Mouse (Mus musculus) lung, postnatal 14 days (tissue): ENCODE data around the gene Nup43.

Experiments used
- DNase-seq: peaks from one replicate; pipeline ENCODE4 v3.0.0; 2021

Nup43 gene

DNA sequence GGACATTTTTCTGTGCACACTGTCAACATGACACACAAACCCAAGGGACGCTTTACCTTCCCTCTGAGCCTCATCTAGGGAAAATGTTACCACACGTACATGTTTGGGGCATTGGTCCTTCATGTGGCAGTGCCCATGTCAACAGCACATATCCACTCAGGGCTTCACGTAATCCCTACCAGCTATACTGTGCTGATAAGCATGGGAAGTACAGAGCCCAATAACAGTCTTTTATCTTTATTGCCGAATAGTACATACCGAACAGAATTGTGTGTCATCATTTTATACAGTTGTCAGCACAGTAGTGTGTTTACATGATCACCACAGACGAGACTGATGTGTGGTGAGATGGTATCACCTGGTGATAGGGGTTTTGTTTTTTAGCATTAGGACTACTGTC, 19.6 kb downstream of the Nup43 start:
- no peak for DNase-seq

DNA sequence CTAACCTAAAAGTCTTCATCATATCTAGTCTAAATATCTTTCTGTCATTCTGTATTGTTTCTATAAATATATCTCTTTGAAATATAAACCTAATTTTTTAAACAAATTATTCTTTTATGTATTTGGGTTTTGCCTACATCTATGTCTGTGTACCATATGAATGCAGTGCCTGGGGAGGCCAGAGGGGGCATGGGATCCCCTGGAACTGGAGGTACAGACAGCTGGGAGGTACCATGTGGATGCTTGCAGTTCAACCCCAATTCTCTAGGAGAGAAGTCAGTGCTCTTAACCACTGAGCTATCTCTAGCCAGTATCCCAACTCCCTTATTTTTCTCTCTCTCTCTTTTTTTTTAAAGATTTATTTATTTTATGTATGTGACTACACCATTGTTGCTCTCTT, 28.0 kb downstream of the Nup43 start:
- no peak for DNase-seq

DNA sequence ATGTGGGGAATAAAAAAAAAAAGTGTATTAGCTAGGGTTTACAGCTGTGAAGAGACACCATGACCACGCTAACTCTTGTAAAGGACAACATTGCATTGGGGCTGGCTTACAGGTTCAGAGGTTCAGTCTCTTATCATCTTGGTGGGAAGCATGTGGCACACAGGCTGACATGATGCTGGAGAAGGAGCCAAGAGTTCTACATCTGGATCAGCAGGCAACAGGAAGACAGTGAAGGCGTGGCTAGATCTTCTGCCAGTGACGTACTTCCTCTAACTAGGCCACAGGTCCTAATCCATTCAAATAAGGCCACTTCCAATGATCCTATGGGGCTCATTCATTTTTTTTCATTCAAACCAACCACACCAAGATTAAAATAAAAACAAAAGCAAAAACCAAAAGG, 32.8 kb downstream of the Nup43 start:
- no peak for DNase-seq

DNA sequence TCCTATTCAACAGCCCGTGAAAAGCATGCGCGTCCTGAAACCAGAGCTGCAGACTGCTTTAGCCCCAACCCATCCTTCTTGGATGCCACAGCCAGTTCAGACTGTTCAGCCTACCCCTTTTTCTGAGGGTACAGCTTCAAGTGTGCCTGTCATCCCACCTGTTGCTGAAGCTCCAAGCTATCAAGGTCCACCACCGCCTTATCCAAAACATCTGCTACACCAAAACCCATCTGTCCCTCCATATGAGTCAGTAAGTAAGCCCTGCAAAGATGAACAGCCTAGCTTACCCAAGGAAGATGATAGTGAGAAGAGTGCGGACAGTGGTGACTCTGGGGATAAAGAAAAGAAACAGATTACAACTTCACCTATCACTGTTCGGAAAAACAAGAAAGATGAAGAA, 35.3 kb downstream of the Nup43 start:
- no peak for DNase-seq

DNA sequence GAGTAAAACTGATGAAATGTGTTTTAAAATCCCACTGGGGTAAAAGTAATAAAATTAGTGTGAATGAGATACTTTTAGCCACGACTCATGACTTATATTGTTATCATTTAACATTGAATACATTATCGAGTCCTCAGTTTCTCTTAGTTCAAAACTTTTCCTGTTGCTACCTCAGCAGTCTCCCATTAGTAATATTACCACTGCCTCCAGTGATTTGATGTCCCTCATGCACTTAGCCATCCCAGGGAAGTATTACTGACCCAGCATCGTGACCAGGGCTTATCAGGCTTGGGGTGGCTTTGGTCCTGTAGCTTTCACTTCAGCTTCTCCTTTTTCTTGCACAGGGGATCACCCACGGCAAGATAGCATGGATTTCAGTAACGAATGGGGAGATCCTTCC, 42.8 kb downstream of the Nup43 start:
- no peak for DNase-seq

DNA sequence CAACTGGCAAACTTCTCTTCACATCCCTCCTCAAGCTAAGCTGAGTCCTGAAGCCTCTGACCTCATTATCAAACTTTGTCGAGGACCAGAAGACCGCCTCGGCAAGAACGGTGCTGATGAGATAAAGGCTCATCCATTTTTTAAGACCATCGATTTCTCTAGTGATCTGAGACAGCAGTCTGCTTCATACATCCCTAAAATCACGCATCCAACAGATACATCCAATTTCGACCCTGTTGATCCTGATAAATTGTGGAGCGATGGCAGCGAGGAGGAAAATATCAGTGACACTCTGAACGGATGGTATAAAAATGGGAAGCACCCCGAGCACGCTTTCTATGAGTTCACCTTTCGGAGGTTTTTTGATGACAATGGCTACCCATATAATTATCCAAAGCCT, 45.2 kb downstream of the Nup43 start:
- DNase-seq = no peak

DNA sequence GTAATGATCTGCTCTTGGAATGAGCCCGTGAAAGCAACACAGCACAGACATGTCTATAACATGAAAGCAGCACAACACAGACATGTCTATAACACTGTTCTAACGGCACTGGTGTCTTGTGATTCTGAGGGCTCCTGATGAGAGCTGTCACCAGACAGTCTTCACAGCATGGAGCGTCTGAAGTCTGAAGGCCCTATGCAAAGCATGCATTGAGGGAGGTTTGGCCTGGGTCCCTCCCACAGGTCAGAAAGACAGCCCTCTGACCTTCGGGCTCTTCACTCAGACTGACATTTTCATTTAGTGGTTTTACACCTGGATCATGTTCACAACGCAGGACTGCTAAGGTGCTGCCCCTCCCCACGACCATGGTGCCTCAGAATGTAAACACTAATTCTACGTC, 47.8 kb downstream of the Nup43 start:
- no peak for DNase-seq

DNA sequence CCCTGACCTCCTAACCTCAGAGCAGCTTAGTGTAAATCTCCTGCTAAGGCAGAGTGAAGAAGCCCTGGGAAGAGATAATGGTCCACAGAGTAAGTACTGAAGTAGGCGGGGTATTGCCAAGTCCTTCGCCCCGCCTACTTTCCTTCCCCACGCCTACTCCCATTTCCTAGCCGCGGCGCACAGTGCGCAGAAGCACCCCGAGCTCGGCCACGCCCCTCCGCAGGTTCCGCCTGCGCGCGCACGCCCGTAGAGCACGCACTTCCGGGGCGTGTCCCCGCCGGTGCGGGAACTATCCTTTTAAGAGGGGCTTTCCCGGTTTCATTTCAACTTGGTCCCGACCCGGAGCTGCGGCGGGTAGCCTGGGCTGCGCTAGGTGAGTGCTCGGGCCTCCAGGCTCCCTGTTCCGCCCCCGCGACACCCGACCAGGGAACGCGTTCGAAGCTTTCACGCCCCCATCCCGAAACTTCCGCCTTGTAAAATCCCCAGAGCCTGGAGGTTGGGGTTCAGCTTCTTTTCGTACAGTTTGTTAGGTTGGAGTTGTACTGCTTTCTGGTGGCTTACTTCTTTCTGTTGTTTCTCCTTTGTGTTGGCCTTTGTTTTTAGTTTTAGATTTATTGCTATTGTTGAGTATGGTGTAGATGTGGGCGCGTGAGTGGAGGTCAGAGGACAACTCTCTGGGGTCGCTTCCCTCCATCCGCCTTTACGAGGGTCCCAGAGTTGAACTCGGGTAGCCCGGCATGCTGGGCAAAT, 58.6 kb downstream of the Nup43 start, which contains the start of gene Katna1:
TSS of gene Katna1 (plus strand) at position 250 of the 750 bp plus-strand sequence.
- DNase-seq = peak; percentile 96

DNA sequence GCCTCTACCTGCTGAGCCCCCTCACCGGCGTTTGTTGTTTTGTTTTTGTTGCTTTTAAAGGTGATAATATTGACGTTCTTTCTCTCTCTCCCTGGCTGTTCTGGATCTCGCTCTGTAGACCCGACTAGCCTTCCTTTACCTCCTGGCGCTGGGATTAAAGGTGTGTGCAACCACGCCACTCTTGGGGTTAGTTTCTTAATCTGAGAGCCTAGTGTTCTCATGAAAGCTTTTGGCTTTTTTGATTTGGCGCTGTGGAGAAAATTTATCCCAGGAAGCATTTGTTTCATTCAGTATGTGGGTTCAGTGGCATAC, 59.2 kb downstream of the Nup43 start:
- no peak for DNase-seq

DNA sequence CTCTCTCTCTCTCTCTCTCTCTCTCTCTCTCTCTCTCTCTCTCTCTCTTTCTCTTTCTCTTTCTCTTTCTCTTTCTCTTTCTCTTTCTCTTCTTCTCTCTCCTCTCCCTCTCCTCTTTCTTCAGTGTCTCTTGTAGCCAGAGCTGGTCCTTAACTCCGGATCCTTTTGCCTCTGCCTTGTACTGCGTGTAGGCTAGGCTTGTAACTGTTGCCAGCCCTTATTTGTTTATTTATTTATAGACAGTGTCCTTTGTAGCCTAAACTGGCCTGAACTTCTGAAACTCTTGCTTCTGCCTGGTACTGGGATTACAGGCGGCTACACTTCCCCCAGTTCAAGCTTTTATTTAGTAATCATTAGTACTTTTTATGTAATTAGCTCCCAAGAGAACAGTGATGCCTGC, 59.7 kb downstream of the Nup43 start:
- no peak for DNase-seq
